Mouse (Mus musculus): ENCODE measurements around the gene Gm45233. TPM values are rescaled to one million over a fixed set of nuclear protein-coding genes. Genes with fewer than 3 reads are reported as not detected.
"Not testable (repeated sequence)": the region's sequence is repeated elsewhere in the genome, so short reads cannot be mapped to it uniquely, and the experiment has no call there.

Gm45233 gene
- 1 to 10 TPM in 1 of 2 experiments, under 1 TPM in 1; 0.93 to 1.1 TPM for total RNA-seq (2021)
- long read RNA-seq, experiment 1, result 0 reads
- long read RNA-seq, experiment 2, partial matches to known transcripts, result 0 of 7 reads
- long read RNA-seq, experiment 2, other reads (novel, unspliced or antisense), result 7 of 7 reads

DNA sequence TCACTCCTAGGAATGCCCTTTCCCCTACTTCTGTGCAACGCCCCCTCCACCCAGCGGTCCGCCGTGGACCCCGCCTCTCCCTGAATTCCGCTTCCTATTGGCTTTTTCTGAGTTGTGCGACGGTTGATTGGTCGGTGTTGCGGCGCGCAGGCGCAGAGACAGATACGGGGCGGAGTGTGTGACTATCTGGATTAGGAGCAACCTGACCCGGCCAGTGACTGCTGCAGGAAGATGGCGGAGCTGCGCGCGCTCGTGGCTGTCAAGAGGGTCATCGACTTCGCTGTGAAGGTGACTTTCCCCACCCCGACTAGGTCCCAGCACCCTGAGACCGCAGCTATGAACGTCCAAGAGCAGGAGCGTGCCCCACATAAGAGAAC, at the start of gene Gm45233, which contains the start of gene Etfb:
Gm45233 (plus strand) TSS at position 212 of the 377 bp plus-strand sequence.
Etfb (plus strand) TSS at position 167 of the 377 bp plus-strand sequence.
- DNase-seq (ENCODE audit: low spot score in 2 of 2), result peak; percentile 89 to 97

GRCm38 (mm10) chr7:43399501-43399900, 44.4 kb upstream of the Gm45233 start:
- no peak for DNase-seq (ENCODE audit: low spot score in 2 of 2)

GRCm38 (mm10) chr7:43402718-43403117, 41.2 kb upstream of the Gm45233 start:
- DNase-seq (ENCODE audit: low spot score in 2 of 2), result no peak

DNA sequence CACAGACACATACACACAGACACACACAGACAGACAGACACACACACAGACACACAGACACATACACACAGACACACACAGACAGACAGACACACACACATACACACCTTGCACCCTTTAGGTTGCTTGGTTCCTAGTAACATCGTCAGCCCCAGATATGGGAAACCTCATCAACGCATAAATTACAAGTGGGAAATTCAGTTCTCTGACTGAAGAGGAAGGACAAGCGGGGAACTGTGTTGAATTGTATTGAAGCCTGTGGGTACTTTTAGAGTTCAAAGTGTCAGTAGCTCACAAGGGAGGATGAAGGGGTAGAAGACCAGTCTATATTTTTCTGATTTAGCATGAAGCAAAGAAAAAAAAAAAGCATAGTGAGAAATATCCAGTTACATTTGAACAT, 36.4 kb upstream of the Gm45233 start:
- no peak for DNase-seq (ENCODE audit: low spot score in 2 of 2)

DNA sequence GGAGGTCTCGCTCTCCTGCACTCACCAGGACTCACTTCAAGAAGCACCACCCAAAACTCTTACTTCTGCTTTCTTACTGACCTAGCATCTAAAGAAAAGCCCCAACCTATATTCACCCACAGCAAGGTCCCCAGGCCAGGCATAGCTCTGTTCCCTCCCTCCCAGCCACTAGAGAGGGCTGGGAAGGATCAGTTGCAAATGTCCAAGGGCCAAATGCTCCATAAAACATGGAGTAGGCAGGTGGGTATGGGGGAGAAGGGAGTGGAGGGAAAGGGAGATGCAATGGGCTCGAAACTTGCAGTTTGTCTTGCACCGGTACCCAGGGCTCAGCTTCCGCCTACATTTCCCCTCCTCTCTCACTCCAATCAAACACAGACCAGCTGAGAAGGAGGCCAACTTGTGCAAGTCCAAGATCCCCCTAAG, 35.8 kb upstream of the Gm45233 start, which contains the start of gene Siglecg:
Siglecg (plus strand) TSS at position 74 of the 423 bp plus-strand sequence.
- DNase-seq (ENCODE audit: low spot score in 2 of 2), result no peak

- DNase-seq (ENCODE audit: low spot score in 2 of 2), result no peak
Observed at GRCm38 (mm10) chr7:43409084-43409483, 34.8 kb upstream of the Gm45233 start.

- DNase-seq (ENCODE audit: low spot score in 2 of 2), result not testable (repeated sequence)
Observed at GRCm38 (mm10) chr7:43411724-43412123, 32.2 kb upstream of the Gm45233 start.

GRCm38 (mm10) chr7:43417298-43417697, 26.6 kb upstream of the Gm45233 start:
- no peak for DNase-seq (ENCODE audit: low spot score in 2 of 2)

- DNase-seq (ENCODE audit: low spot score in 2 of 2), result peak; percentile 77 to 83
Observed at GRCm38 (mm10) chr7:43422995-43423617, 20.8 kb upstream of the Gm45233 start.

GRCm38 (mm10) chr7:43423991-43424625, 19.8 kb upstream of the Gm45233 start:
- no peak for DNase-seq (ENCODE audit: low spot score in 2 of 2)

GRCm38 (mm10) chr7:43427406-43427805, 16.5 kb upstream of the Gm45233 start, which contains the start of gene Lim2:
Lim2 (plus strand) TSS chr7:43427670.
- DNase-seq (ENCODE audit: low spot score in 2 of 2), result no peak

GRCm38 (mm10) chr7:43429500-43429899, 14.4 kb upstream of the Gm45233 start:
- no peak for DNase-seq (ENCODE audit: low spot score in 2 of 2)

DNA sequence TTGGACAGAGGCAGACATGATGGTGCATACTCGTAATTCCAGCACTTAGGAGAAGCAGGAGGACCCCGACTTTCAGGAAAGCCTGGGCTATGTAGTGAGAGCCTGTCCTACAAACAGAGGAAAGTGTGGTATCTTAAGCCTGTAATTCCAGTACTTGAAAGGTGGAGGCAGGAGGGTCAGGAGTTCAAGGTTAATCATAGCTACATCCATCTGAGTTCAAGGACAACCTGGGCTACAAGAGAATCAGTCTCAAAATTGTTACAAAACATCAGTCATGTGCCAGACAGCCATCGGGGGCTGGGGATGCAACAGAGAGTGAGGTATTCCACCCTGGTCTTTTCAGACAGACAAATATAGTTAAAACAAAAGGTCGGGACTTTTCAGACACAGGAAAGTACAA, 11.0 kb upstream of the Gm45233 start:
- DNase-seq (ENCODE audit: low spot score in 2 of 2), result no peak

- no peak for DNase-seq (ENCODE audit: low spot score in 2 of 2)
Observed at GRCm38 (mm10) chr7:43434676-43435075, 9.3 kb upstream of the Gm45233 start.

GRCm38 (mm10) chr7:43436341-43437255, 7.3 kb upstream of the Gm45233 start, which contains the start of gene Nkg7:
Nkg7 (plus strand) TSS chr7:43437073.
- DNase-seq (ENCODE audit: low spot score in 2 of 2), result no peak

- no peak for DNase-seq (ENCODE audit: low spot score in 2 of 2)
Observed at GRCm38 (mm10) chr7:43438611-43439010, 5.3 kb upstream of the Gm45233 start.

DNA sequence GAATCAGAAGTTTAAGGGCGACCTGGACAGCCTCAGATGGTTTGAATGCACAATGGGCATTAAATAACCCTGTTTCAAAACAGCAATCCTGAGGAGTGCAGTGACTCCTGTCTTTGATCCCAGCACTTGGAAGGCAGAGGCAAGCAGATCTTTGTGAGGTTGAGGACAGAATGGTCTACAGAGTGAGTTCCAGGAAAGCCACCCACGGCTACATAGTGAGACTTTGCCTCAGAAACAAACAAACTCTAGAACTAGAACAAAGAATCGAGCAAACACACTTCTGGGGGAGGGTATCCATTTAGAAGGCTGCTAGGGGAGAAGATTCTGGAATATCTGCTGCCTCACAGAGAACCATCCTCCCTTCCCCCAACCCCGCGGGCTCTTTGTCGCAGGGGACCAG, 3.4 kb upstream of the Gm45233 start, which contains the start of gene Cldnd2:
Cldnd2 (plus strand) TSS at position 301 of the 400 bp plus-strand sequence.
- no peak for DNase-seq (ENCODE audit: low spot score in 2 of 2)

- DNase-seq (ENCODE audit: low spot score in 2 of 2), result no peak
Observed at GRCm38 (mm10) chr7:43441071-43441470, 2.9 kb upstream of the Gm45233 start.

GRCm38 (mm10) chr7:43442684-43443083, 1.2 kb upstream of the Gm45233 start:
- no peak for DNase-seq (ENCODE audit: low spot score in 2 of 2)

DNA sequence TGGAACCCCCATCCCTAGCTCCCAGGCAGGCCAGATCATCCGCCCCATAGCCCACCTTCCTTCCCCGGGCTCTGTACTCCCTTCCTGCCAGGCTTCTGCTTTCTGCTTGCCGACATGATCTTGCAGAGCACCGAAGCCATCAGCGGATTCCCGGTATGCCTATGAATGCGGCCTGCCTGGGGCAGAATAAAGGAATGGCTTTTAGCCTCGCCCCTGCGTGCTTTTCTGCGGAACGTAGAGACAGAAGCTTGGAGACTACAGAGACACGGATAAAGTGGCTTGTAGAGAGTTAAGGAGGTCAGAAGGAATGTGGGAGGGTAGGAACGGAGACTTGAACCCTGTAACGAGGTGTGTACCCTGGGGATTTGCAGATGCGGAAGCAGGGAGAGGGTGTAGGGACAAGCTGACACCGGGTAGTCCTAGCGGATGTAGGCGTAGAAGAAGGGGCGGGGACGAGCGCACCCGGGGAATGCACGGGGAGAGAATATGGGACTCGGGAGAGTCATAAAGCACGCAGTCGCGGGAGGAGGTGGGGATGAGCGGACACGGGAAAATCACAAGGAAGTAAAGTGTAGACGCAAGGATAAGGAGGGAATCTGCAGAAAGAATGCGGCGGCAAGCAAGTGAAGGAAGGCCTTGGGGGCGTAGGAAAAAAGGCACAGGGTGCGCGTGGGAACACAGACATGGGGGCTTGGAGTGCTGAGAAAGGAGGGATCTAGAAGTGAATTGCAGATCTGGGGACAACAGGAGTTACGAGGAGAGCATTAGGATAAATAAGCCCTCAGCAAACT, 607 bp upstream of the Gm45233 start:
- peak; percentile 56 to 61 for DNase-seq (ENCODE audit: low spot score in 2 of 2)
